Mouse (Mus musculus) T-helper 1 cell (primary cell): ENCODE data around the gene Pttg1.

ENCODE experiments used
- in situ Hi-C: fragments of 300-600 bp; cut with MboI, MseI; formaldehyde crosslinking; loops from one replicate; pipeline ENCODE4 v1.15.1; 2025; ENCODE audit warnings: high pct_unique_total_duplicates

Pttg1 gene

GRCm38 (mm10) chr11:43410291-43410690, 15.8 kb downstream of the Pttg1 start:
- in situ Hi-C loops: loop anchor here (5.0 kb wide), 1 partner anchor 38 kb away; no protein-coding TSS in a partner anchor

- in situ Hi-C loops: no loop called here
These were observed 17.2 kb downstream of the Pttg1 start for GRCm38 (mm10) chr11:43408888-43409287.

GRCm38 (mm10) chr11:43404150-43404807, 21.8 kb downstream of the Pttg1 start:
- in situ Hi-C loops: no loop called here

- in situ Hi-C loops: no loop called here
These were observed 25.9 kb downstream of the Pttg1 start for GRCm38 (mm10) chr11:43400131-43400530.

- in situ Hi-C loops: loop anchor here (10.0 kb wide), 1 partner anchor 1226 kb away; no protein-coding TSS in a partner anchor
These were observed 26.8 kb downstream of the Pttg1 start for GRCm38 (mm10) chr11:43399297-43399696.

- in situ Hi-C loops: loop anchor here (10.0 kb wide), 1 partner anchor 1228 kb away; no protein-coding TSS in a partner anchor
These were observed 29.4 kb downstream of the Pttg1 start for GRCm38 (mm10) chr11:43396672-43397071.

GRCm38 (mm10) chr11:43396246-43396645, 29.8 kb downstream of the Pttg1 start:
- in situ Hi-C loops: loop anchor here (10.0 kb wide), 1 partner anchor 1229 kb away; no protein-coding TSS in a partner anchor

GRCm38 (mm10) chr11:43395073-43395948, 30.7 kb downstream of the Pttg1 start:
- in situ Hi-C loops: loop anchor here (10.0 kb wide), 1 partner anchor 1229 kb away; no protein-coding TSS in a partner anchor

- in situ Hi-C loops: loop anchor here (10.0 kb wide), 1 partner anchor 1231 kb away; no protein-coding TSS in a partner anchor
These were observed 32.7 kb downstream of the Pttg1 start for GRCm38 (mm10) chr11:43393325-43393724.

- in situ Hi-C loops: loop anchor here (10.0 kb wide), 1 partner anchor 1232 kb away; no protein-coding TSS in a partner anchor
These were observed 33.3 kb downstream of the Pttg1 start for GRCm38 (mm10) chr11:43392757-43393156.

- in situ Hi-C loops: no loop called here
These were observed 36.9 kb downstream of the Pttg1 start for GRCm38 (mm10) chr11:43389118-43389517.

- in situ Hi-C loops: no loop called here
These were observed 37.6 kb downstream of the Pttg1 start for GRCm38 (mm10) chr11:43388122-43389097.

- in situ Hi-C loops: no loop called here
These were observed 38.8 kb downstream of the Pttg1 start for GRCm38 (mm10) chr11:43387004-43387880.

- in situ Hi-C loops: no loop called here
These were observed 40.3 kb downstream of the Pttg1 start for GRCm38 (mm10) chr11:43385716-43386115.

GRCm38 (mm10) chr11:43385055-43385649, 40.9 kb downstream of the Pttg1 start:
- in situ Hi-C loops: no loop called here

- in situ Hi-C loops: no loop called here
These were observed 42.5 kb downstream of the Pttg1 start for GRCm38 (mm10) chr11:43383581-43383980.

- in situ Hi-C loops: no loop called here
These were observed 45.1 kb downstream of the Pttg1 start for GRCm38 (mm10) chr11:43380901-43381300.

GRCm38 (mm10) chr11:43379911-43380485, 46.1 kb downstream of the Pttg1 start:
- in situ Hi-C loops: no loop called here

GRCm38 (mm10) chr11:43379488-43379887, 46.6 kb downstream of the Pttg1 start:
- in situ Hi-C loops: no loop called here
